Mouse (Mus musculus): Measurements from ENCODE around the gene Jmjd7. TPM values are rescaled to one million over a fixed set of nuclear protein-coding genes. Genes with fewer than 3 reads are reported as not detected.
A peak's percentile ranks its signal among the peaks of the same experiment; 100 is the strongest.

Gene Jmjd7
- total RNA-seq, 2 experiments from 2014 or later: 2.3 to 4.0 TPM

DNA sequence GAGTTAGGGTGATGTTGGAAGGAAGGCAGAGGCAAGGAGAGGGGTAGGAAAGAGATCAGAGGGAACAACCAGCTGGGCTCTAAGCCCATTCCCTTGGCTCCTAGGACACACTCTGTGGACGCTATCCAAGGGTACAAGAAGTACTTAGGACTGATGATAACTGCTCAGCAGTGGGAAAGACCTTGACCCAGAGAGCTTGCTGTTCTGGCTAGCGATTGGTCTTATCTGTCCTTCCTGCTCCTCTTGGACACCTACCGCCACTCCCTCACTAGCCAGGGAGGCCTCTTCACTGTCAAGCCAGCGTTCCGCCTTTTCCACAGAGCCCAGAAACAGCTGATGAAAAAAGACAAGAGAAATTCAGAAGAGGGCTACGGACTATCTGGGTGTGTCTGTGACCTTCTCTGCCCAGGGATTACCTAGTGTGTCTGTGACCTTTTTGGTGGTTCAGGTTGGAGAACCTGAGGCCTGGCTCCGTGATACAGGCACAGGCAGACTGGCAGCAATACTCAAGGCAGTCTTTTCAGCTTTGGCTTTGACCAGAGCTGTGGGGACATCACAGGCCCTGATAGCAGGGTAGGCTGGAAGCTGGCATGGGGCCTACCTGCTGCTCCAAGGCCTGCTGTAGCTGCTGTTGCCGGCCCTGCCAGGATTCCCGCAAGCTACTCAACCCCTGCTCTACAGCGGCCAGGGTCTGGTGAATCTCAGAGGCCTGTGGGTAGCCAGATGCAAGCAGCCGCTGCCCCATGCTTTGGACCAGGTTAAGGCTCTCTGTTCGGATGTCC is 27.7 kb downstream of the Jmjd7 start:
- no peak for ATAC-seq (replicated peaks; ENCODE audit: poor library complexity, severe bottlenecking)

DNA sequence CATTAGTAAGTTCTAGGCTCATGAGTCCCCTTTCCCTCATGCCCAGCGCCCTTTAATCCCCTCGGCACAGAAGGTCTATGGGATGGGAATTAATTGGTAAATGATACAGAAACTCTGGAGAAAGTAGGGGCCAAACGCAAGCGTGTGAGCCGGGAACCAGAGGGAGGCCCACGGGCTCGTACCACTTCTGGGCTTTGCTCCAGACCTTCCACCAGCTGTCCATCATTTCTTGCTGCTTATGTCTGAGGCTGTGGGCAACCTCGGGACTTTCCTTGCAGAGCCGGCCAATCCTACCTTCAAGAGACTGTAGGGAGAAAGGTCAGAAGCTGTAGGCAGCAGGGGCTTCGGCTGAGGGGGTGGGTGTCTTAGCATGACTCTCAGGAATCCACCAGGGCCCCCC is 28.6 kb downstream of the Jmjd7 start:
- ATAC-seq (replicated peaks; ENCODE audit: poor library complexity, severe bottlenecking): no peak

DNA sequence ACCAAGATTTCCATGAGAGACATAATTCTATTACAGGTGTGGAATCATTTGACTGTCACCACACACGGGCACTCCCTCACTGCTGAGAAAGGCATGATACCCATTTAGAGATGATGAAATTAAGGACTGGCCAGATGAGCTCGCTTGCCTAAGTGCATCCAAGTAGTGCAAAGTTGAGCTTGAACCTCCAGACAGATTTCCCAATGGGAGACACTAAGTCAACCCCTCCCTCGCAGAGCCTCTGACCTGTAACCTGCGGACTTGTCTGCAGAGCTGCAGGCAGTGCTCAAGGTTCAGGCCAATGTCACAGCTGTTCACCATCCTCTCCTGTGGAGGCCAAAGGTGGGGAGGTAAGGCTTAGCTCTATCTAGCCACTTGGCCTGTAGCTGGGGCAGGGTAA is 31.5 kb downstream of the Jmjd7 start:
- ATAC-seq (replicated peaks; ENCODE audit: poor library complexity, severe bottlenecking): no peak

DNA sequence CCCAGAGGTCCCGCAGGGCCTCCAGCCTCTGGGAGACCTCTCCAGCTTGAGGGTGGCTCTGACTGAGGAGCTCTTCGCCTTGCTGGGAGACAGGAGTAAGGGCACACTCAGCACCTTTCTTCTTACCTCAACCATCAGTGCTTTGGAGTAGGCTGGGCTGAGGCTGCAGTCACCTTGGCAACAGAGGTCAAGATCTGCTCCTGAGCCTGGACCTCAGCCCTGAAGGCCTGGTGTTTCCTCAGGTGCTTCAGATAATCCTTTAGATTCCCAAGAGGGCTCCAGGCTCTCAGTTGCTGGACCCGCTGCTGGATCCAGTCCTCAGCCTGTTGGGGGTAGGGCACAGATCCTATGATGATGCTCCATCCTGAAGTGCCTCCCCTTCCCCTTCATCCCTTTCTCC is 32.2 kb downstream of the Jmjd7 start:
- ATAC-seq (replicated peaks; ENCODE audit: poor library complexity, severe bottlenecking): no peak

DNA sequence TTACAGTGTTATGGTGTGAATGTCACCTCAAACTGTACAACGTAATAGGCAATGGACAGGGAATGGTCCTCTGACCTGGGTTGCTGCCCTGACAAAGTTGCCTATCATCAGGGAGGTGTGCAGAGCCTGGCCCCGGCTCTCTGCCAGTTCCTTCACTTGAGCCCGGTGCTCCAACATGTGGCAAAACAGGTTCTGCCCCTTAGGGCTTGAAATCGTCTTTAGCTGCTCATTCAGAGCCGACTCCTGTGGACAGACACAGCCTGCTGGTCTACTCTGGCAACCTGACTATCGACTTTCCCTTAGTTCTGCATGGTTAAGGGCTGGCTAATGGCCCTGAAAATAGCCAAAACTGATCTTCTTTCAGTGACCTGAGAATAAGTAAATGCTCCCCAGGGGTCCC is 32.9 kb downstream of the Jmjd7 start:
- no peak for ATAC-seq (replicated peaks; ENCODE audit: poor library complexity, severe bottlenecking)

DNA sequence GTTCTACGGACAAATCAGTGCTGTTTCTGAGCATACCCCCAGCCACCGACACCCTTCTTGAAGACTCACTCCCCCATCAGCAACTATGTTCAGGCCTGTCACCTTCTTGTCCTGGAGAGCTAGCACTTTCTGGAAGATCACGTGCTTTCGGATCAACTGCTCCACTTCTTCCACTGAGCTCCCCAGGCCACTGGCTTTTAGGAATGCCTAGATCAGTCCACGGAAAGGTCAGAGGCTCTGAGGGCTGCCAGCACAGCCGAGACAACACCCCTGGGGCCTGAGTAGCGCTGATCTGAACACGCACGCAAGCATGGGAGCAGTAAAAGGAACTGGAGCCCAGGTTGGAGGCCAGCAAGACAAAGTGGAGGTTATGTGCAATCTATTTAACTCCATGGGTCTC is 33.4 kb downstream of the Jmjd7 start:
- no peak for ATAC-seq (replicated peaks; ENCODE audit: poor library complexity, severe bottlenecking)

DNA sequence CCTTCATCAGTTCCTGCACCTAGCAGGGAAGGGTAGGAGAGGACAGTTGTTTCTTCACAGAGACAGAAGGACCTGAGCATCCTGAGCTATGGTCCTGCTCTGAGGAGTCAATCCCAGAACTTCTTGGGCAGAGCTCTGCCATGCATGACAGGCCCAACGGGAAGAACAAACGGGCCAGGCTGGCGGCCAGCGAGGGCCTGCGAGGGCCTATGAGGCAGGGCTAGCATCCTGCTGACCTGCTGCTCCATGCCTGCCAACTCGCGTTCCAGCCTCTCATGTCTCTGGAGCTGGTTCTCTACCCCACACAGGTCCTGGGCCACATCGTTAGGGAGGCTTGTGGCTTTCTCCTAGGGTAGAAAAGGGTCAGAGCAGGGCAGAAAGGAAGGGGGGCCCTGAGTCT is 35.0 kb downstream of the Jmjd7 start:
- ATAC-seq (replicated peaks; ENCODE audit: poor library complexity, severe bottlenecking): no peak

DNA sequence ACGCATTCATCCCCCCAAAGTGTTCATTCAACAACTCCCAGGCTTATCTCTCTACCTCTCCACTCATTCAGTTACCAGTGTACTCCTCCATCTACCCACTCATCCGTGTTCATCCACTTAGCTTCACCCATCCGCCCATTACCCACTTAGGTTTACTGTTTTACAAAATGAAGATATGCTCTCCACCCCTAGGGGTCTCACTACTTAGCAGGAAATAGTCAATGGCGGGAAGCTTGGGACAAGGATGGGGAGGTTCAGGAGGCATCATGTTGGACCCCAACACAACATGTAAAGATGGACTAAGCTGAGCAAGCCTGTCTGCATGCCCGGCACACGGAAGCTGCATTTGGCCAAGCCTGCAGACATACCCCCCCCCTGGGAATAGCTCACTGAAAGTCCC is 37.4 kb downstream of the Jmjd7 start:
- no peak for ATAC-seq (replicated peaks; ENCODE audit: poor library complexity, severe bottlenecking)

DNA sequence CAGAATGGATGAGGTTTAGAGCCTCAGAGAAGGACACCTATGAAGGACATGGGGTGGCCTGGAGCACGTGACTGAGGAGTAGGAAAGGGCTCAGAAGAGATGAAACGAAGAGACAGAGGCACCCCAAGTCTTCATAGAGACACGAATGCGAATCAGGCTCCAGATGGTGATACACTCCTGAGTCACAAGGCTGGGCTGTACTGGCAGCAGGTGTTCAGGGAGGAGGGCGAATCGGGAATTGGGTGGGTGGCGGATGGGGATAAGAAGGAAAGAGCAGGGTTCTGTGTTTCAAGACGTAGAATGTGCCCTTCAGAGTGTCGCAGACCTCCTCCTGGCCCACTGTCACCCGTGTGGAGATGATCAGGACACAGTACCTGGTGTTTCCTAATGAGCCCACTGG is 38.0 kb downstream of the Jmjd7 start:
- ATAC-seq (replicated peaks; ENCODE audit: poor library complexity, severe bottlenecking): no peak

DNA sequence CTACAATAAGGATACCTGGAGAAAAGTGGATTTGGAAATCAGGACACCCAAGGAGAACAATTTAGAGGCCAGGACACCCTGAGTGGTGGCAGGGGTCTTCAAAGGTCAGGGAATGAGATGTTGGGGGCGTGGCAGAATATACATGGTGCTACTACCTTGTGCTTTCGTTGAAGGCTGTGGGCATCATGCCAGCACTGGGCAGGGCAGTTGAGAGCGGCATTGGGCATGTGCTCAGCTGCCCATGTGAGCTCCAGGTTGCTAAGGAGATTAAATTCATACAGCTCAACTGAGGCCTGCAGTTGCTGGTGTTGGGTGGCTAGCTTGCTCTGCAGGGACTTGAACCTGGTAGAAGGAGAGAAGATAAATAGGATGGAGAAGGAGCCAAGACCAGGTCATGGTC is 38.9 kb downstream of the Jmjd7 start:
- no peak for ATAC-seq (replicated peaks; ENCODE audit: poor library complexity, severe bottlenecking)

DNA sequence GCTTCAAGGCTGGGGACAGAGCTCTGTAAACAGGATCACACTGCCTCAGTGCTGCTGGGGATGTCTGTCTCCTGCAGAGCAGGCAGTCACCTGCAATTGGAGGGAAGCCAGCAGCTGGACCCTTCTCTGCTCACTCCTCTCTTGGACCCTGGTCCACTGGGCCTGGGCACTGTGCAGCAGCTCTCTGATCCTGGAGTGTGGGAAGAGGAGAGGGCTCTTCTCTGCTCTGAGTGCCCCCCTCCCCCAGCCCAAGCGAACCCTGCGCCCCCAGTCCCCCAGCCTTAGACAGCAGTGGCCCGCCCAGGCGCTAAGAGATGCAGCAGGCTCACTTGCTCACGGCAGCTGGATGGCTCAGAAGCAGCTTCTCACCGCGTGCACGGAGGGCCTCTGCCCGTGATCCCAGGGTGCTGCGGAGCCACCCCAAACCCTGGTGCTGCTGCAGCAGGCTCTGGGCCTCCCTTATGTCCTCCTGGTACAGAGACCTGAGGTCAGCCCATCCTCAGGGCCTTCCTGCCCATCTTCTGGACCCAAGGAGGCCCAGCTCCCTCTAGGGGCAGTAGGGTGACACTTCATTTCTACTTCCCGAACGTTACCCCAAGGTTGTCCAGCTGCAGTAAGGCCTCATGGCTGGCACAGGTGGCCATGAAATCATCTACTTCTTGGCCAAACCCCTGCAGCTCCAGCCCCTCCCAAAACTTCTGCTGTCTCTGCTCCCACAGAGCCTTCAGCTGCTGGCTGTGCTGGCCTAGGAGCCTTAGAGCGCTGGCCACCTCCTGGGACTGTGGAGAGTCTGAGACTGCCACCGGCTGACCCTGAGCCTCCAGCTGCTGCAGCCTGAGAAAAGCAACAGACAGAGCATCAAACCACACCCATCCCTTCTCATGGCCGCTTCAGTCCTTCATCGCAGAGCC is 41.5 kb downstream of the Jmjd7 start:
- ATAC-seq (replicated peaks; ENCODE audit: poor library complexity, severe bottlenecking): peak; percentile 67

DNA sequence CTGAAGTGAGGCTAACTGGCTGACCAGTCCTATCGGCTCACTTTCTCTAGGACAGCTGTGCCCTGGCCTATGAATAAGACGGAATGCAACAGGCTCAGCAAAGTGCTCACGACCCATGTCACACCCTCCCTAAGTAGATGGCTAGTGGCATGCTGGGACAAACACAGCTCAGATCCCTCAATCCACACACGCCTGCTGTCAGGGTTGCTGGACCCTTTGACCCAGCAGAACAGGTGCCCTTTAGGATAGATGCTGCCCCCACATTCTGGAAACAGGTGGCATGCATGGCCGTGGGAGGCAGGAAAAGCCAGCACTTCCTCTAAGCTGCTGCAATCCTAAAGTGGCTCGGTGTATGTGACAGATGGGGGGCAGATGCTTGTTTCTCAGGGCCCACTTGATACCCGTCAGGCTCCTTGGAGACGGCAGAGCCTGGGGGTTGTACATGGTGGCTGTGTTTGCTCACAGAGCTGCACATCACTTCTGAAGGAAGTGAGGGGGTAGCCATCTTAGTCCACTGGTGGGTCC is 42.2 kb downstream of the Jmjd7 start:
- ATAC-seq (replicated peaks; ENCODE audit: poor library complexity, severe bottlenecking): no peak

DNA sequence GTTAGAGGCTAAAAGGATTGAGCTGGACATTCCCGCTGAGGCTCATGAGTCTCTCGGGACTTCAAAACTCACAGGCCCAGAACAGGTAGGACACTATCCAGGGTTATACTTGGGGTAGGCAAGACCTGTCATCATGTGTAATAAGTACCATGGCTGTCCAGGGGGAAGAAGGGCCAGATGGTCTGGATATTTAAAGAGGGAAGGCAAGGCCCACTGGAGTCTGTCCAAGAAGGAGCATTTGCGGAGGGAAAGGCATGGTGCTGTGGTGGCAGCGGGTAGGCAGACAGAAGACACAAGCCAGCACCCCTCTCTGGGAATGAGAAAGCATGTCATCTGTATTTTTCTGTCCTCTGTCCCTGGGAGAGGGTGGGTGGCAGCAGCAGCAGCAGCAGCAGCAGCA is 46.8 kb downstream of the Jmjd7 start:
- ATAC-seq (replicated peaks; ENCODE audit: poor library complexity, severe bottlenecking): no peak

DNA sequence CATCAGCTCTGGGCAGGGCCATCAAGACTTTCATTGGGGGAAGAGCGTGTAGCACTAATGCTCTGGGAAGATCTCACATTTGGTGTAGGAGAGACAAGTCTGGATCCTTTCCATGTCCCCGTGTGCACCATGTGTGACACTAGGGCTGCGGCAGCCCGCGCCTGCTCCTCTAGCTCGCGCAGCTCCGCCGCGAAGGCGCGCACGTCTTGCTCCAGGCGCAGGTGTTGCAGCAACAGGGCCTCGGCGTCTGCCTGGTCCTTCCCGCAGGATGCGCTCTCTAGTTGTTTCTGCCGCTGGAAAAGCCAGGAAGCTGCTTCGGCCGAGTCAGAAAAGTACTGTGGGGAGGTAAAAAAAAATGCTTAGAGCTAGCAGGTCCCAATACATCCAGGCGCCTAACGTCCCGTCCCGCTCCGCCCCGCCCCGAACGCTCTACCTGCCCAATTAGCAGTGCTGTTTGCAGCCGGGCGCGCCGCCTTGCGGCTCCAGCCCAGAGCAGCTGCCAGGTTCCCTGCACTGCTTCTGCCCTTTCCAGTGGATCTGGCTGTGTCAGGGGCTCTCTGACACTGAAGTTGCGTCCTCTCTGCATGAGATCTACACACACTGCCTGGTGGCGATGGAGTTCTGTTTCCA is 48.9 kb downstream of the Jmjd7 start:
- peak; percentile 82 for ATAC-seq (replicated peaks; ENCODE audit: poor library complexity, severe bottlenecking)

Other genes starting within 250 kb of the Jmjd7 start
- 15.8 and 16.1 TPM in 2 replicates for gene Rpap1, start 239.9 kb upstream of the Jmjd7 start, total RNA-seq (2014; fragmentation: Nextera tagmentation)
- gene Rpap1, start 239.9 kb upstream of the Jmjd7 start, total RNA-seq (2017): 10.7 and 11.7 TPM in 2 replicates
- gene Tyro3, start 229.8 kb upstream of the Jmjd7 start, total RNA-seq (2014; fragmentation: Nextera tagmentation): 0.15 TPM in 1 of 2 replicates, not detected in the other
- gene Tyro3, start 229.8 kb upstream of the Jmjd7 start, total RNA-seq (2017): not detected in 2 replicates
- 71.3 and 81.4 TPM in 2 replicates for gene Mga, start 130.3 kb upstream of the Jmjd7 start, total RNA-seq (2014; fragmentation: Nextera tagmentation)
- 61.2 and 71.1 TPM in 2 replicates for gene Mga, start 130.3 kb upstream of the Jmjd7 start, total RNA-seq (2017)
- 3.0 and 3.8 TPM in 2 replicates for gene Mapkbp1, start 54.8 kb upstream of the Jmjd7 start, total RNA-seq (2014; fragmentation: Nextera tagmentation)
- gene Mapkbp1, start 54.8 kb upstream of the Jmjd7 start, total RNA-seq (2017): 4.3 and 7.6 TPM in 2 replicates
- 1.0 and 1.5 TPM in 2 replicates for gene Gm28042, start within 50 bp of the Jmjd7 start, total RNA-seq (2014; fragmentation: Nextera tagmentation)
- gene Gm28042, start within 50 bp of the Jmjd7 start, total RNA-seq (2017): not detected in 2 replicates
- gene Pla2g4b, start 5.9 kb downstream of the Jmjd7 start, total RNA-seq (2014; fragmentation: Nextera tagmentation): 0.62 TPM in 1 of 2 replicates, not detected in the other
- 0.72 and 1.8 TPM in 2 replicates for gene Pla2g4b, start 5.9 kb downstream of the Jmjd7 start, total RNA-seq (2017)
- gene Ehd4, start 127.1 kb downstream of the Jmjd7 start, total RNA-seq (2014; fragmentation: Nextera tagmentation): 27.0 and 33.4 TPM in 2 replicates
- 29.4 and 30.3 TPM in 2 replicates for gene Ehd4, start 127.1 kb downstream of the Jmjd7 start, total RNA-seq (2017)
- not detected in 2 replicates for gene Pla2g4e, start 217.9 kb downstream of the Jmjd7 start, total RNA-seq (2014; fragmentation: Nextera tagmentation)
- gene Pla2g4e, start 217.9 kb downstream of the Jmjd7 start, total RNA-seq (2017): not detected in 2 replicates